Mouse (Mus musculus): ENCODE data around the gene H2afx. TPM values are rescaled to one million over a fixed set of nuclear protein-coding genes. Genes with fewer than 3 reads are reported as not detected.

Gene H2afx
- polyA plus RNA-seq, 1 experiment = 347 TPM

GRCm38 (mm10) chr9:44343781-44344421, 9.4 kb downstream of the H2afx start, which contains the start of gene Hmbs:
Hmbs (minus strand) TSS chr9:44344228.
- Histone ChIP-seq H3ac (ENCODE audit: control insufficient read depth, insufficient read length, low read depth) (peak within 1 kb of the TSS; percentile 85), H3K36me3 (ENCODE audit: control insufficient read depth, insufficient read depth) (peaks cover 32% of the 10 kb centered on the region), H3K4me3 (ENCODE audit: insufficient read depth, poor library complexity, severe bottlenecking) (peak within 1 kb of the TSS; percentile 49), H3K79me2 (ENCODE audit: control insufficient read depth, insufficient read depth) (peaks cover 21% of the 10 kb centered on the region), H3K27me3 (ENCODE audit: control insufficient read depth, insufficient read depth, insufficient read length) (no peaks in the 10 kb centered on the region), H3K79me3 (ENCODE audit: low read depth) (peaks cover 15% of the 10 kb centered on the region)
- TF ChIP-seq MYOD1 (IDR thresholded peaks at IDR 0.05; ENCODE audit: control insufficient read depth, insufficient read length, low read depth) = no peak
- peak; percentile 13 for TF ChIP-seq MAX (IDR thresholded peaks at IDR 0.05)
- TF ChIP-seq CEBPB (IDR thresholded peaks at IDR 0.05; ENCODE audit: low read depth) = peak; percentile 99

- TF ChIP-seq MAX (IDR thresholded peaks at IDR 0.05) (no peak), USF1 (IDR thresholded peaks at IDR 0.05; ENCODE audit: low read depth) (no peak), FOSL1 (IDR thresholded peaks at IDR 0.05; ENCODE audit: insufficient read depth, low read length, poor library complexity, severe bottlenecking) (no peak), CEBPB (IDR thresholded peaks at IDR 0.05; ENCODE audit: low read depth) (no peak), MYOG (IDR thresholded peaks at IDR 0.05; ENCODE audit: control insufficient read depth, extremely low read depth, insufficient read length) (no peak), CTCF (IDR thresholded peaks at IDR 0.05; ENCODE audit: control insufficient read depth, insufficient read depth, insufficient read length) (no peak), MYOD1 (IDR thresholded peaks at IDR 0.05; ENCODE audit: control insufficient read depth, insufficient read length, low read depth) (no peak)
- H3K36me3 ChIP-seq (ENCODE audit: control insufficient read depth, insufficient read depth) = peaks cover 29% of the 10 kb centered on the region
- H3K79me3 ChIP-seq (ENCODE audit: low read depth) = peaks cover 12% of the 10 kb centered on the region
- H3ac ChIP-seq (ENCODE audit: control insufficient read depth, insufficient read length, low read depth) = no peak overlapping the region
- no peaks in the 10 kb centered on the region for H3K27me3 ChIP-seq (ENCODE audit: control insufficient read depth, insufficient read depth, insufficient read length)
- peaks cover 21% of the 10 kb centered on the region for H3K79me2 ChIP-seq (ENCODE audit: control insufficient read depth, insufficient read depth)
- H3K4me3 ChIP-seq (ENCODE audit: insufficient read depth, poor library complexity, severe bottlenecking) = no peak overlapping the region
Observed at GRCm38 (mm10) chr9:44345570-44346433, 11.3 kb downstream of the H2afx start.

- peaks cover 7% of the 10 kb centered on the region for H3K79me3 ChIP-seq (ENCODE audit: low read depth)
- H3K27me3 ChIP-seq (ENCODE audit: control insufficient read depth, insufficient read depth, insufficient read length) = no peaks in the 10 kb centered on the region
- TF ChIP-seq CEBPB (IDR thresholded peaks at IDR 0.05; ENCODE audit: low read depth) (no peak), FOSL1 (IDR thresholded peaks at IDR 0.05; ENCODE audit: insufficient read depth, low read length, poor library complexity, severe bottlenecking) (no peak), MYOG (IDR thresholded peaks at IDR 0.05; ENCODE audit: control insufficient read depth, extremely low read depth, insufficient read length) (no peak), MAX (IDR thresholded peaks at IDR 0.05) (no peak), USF1 (IDR thresholded peaks at IDR 0.05; ENCODE audit: low read depth) (no peak), CTCF (IDR thresholded peaks at IDR 0.05; ENCODE audit: control insufficient read depth, insufficient read depth, insufficient read length) (no peak), MYOD1 (IDR thresholded peaks at IDR 0.05; ENCODE audit: control insufficient read depth, insufficient read length, low read depth) (no peak)
- no peak overlapping the region for H3K4me3 ChIP-seq (ENCODE audit: insufficient read depth, poor library complexity, severe bottlenecking)
- peaks cover 15% of the 10 kb centered on the region for H3K79me2 ChIP-seq (ENCODE audit: control insufficient read depth, insufficient read depth)
- peaks cover 33% of the 10 kb centered on the region for H3K36me3 ChIP-seq (ENCODE audit: control insufficient read depth, insufficient read depth)
- H3ac ChIP-seq (ENCODE audit: control insufficient read depth, insufficient read length, low read depth) = no peak overlapping the region
Observed at GRCm38 (mm10) chr9:44347166-44347565, 12.7 kb downstream of the H2afx start.

- Histone ChIP-seq H3K4me3 (ENCODE audit: insufficient read depth, poor library complexity, severe bottlenecking) (no peak overlapping the region), H3K79me3 (ENCODE audit: low read depth) (peaks cover 4% of the 10 kb centered on the region), H3ac (ENCODE audit: control insufficient read depth, insufficient read length, low read depth) (no peak overlapping the region), H3K27me3 (ENCODE audit: control insufficient read depth, insufficient read depth, insufficient read length) (no peaks in the 10 kb centered on the region), H3K36me3 (ENCODE audit: control insufficient read depth, insufficient read depth) (peaks cover 33% of the 10 kb centered on the region), H3K79me2 (ENCODE audit: control insufficient read depth, insufficient read depth) (peaks cover 10% of the 10 kb centered on the region)
- TF ChIP-seq FOSL1 (IDR thresholded peaks at IDR 0.05; ENCODE audit: insufficient read depth, low read length, poor library complexity, severe bottlenecking) (no peak), MAX (IDR thresholded peaks at IDR 0.05) (no peak), CTCF (IDR thresholded peaks at IDR 0.05; ENCODE audit: control insufficient read depth, insufficient read depth, insufficient read length) (no peak), USF1 (IDR thresholded peaks at IDR 0.05; ENCODE audit: low read depth) (no peak), CEBPB (IDR thresholded peaks at IDR 0.05; ENCODE audit: low read depth) (no peak), MYOD1 (IDR thresholded peaks at IDR 0.05; ENCODE audit: control insufficient read depth, insufficient read length, low read depth) (no peak), MYOG (IDR thresholded peaks at IDR 0.05; ENCODE audit: control insufficient read depth, extremely low read depth, insufficient read length) (no peak)
Observed at GRCm38 (mm10) chr9:44347621-44348020, 13.1 kb downstream of the H2afx start.

- Histone ChIP-seq H3K79me3 (ENCODE audit: low read depth) (no peaks in the 10 kb centered on the region), H3K36me3 (ENCODE audit: control insufficient read depth, insufficient read depth) (peaks cover 41% of the 10 kb centered on the region), H3K27me3 (ENCODE audit: control insufficient read depth, insufficient read depth, insufficient read length) (no peaks in the 10 kb centered on the region), H3K4me3 (ENCODE audit: insufficient read depth, poor library complexity, severe bottlenecking) (no peak overlapping the region), H3ac (ENCODE audit: control insufficient read depth, insufficient read length, low read depth) (no peak overlapping the region), H3K79me2 (ENCODE audit: control insufficient read depth, insufficient read depth) (peaks cover 1% of the 10 kb centered on the region)
- no peak for TF ChIP-seq USF1 (IDR thresholded peaks at IDR 0.05; ENCODE audit: low read depth)
Observed at GRCm38 (mm10) chr9:44348546-44348945, 14.1 kb downstream of the H2afx start.

Data from C2C12 (cell line).